Mouse (Mus musculus): ENCODE data around the gene Nmrk1. TPM values are rescaled to one million over a fixed set of nuclear protein-coding genes. Genes with fewer than 3 reads are reported as not detected.
"Not testable (repeated sequence)": the region's sequence is repeated elsewhere in the genome, so short reads cannot be mapped to it uniquely, and the experiment has no call there.

The Nmrk1 gene
- 1 to 10 TPM; 5.8 to 5.9 TPM for total RNA-seq (2021)
- long read RNA-seq, experiment 1, partial matches to known transcripts, result 0 of 6 reads
- long read RNA-seq, experiment 1, other reads (novel, unspliced or antisense), result 0 of 6 reads
- long read RNA-seq, experiment 2, partial matches to known transcripts, result 0 of 6 reads
- long read RNA-seq, experiment 2, other reads (novel, unspliced or antisense), result 1 of 6 reads

DNA sequence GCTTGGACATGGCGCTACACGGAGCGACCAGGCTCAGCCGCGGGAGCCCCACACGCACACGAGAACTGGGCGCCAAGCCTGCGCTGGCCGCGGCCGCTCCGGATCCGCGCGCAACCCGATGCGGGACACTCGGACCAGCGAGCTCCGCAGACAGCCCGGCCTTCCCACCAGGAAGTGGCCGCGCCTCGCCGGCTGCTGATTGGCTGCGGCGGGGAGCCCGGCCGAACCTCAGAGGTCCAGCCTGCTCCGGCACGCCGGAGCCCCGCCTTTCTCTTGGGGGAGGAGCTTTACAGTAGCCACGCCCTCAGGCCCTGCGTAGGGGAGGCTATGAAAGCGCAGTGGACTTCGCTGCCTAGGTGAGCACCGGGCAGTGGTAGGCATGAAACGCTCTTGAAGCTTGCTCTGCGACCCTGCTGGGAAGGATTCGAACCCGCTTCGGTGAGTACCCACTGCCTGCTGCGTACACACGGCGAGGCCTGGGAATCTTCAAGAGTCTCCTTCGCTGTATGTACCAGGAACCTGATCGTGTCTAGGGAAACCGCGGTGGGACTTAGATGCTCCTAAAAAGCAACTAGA lies at the start of gene Nmrk1, which contains the start of gene Ostf1:
Gene Nmrk1 (plus strand): TSS at position 307 of the 576 bp plus-strand sequence.
Gene Ostf1 (minus strand): TSS at position 180 of the 576 bp plus-strand sequence.
- peak; percentile 93 to 94 for DNase-seq (ENCODE audit: low spot score in 2 of 2)

DNA sequence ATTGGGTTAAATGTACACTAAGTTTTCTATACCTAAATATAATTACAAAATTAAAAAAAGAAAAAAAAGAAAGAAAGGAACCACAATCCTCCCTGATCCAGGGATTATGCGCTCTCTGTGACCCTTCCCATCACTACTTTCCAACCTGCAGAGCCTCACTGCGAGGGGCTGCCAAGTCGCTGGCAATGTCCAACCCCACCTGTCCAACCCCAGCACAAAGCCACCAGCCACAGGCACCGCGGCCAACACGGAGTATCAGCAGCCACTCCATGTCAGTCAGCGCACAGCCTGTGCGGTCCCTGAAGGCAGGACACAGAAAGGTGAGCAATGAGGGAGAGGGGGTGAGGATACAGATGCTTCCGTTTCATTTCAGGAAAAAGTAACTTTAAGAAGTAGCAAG lies 49.5 kb upstream of the Nmrk1 start:
- DNase-seq (ENCODE audit: low spot score in 2 of 2), result no peak

DNA sequence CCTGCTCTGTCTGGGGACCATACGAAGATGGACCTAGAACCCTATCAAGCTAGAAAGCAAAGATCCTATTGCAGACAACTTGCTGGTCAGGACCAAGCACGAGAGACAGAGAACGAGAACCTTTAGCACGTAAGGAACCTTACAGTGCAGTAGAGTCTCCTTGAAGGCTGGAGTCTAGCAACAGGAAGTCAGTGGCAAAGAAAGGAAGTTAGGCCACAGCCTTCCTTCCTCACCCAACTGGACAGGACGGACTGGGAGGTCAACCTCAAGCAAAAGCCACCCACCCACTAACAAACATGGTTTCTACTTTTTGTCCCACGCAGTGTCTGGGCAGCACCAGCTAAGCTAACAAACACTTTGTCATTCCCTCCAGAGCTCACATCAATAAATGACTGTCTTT lies 48.9 kb upstream of the Nmrk1 start:
- no peak for DNase-seq (ENCODE audit: low spot score in 2 of 2)

DNA sequence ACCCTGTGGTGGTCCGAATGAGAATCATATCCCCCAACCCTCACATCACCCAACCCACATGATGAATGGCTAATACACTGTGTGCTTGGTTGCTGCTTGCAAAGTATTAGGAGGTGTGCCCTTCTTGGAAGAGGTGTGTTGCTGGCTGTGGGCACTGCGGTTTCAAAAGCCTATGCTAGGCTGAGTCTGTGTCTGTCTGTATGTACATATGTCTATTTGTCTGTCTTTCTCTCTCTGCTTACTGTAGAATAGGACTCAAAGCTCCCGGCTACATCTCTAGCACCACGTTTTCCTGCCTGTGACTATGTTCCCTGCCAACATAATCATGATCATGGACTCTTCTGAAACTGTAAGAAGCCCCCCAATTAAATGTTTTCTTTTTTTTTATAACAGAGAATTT lies 48.0 kb upstream of the Nmrk1 start:
- no peak for DNase-seq (ENCODE audit: low spot score in 2 of 2)

DNA sequence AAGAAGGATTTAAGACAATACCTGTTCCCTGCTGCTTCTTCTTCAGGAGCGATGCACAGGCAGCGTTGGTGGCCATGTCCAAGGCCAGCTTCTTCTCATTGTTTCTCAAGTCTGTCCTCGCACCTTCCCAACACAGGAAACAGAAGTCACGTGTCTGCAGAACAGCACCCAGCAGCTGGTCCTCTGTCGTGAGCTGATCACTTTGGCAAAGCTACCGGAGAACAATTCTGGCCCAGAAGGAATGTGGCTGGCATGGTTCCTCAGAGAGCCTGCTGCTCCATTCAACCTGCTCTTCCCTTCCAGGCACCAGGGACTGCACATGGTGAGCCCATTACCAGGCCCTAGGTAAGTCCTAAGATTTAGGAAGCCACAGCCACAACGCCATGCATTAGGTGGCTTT lies 47.1 kb upstream of the Nmrk1 start:
- DNase-seq (ENCODE audit: low spot score in 2 of 2), result no peak

DNA sequence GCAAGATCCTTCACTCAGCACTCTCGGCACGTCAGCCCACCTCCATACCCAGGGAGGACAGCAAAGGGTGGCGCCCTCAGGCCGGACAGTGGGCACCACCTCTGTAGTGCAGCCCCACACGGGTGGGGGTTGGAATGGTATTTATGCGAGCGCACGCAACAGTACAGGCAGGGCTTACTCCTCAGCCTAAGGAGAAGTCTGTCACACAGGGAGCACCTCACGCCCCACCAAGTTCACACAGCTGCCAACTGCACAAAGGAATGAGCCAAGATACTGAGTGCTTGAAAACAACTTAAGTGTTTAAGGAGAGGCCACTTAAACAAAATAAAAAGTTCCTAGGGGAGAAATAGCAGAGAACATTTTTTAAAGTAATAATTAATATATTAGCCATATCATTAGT lies 44.6 kb upstream of the Nmrk1 start:
- DNase-seq (ENCODE audit: low spot score in 2 of 2), result no peak

DNA sequence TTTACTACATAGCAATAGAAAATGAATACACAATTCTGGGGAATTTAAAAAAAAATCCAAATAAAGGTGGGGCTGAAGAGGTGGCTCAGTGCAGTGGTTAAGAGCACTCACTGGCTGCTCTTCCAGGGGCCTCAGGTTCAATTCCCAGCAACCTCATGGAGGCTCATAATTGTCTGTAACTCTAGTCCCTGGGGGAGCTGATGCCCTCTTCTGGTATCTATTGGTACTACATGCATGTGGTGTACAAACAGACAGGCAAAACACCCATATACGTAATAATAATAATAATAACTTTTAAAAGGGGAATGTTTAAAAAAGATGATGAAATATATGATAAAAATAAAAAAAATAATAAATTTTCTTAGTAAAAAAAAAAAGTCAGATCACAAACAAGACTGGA lies 43.5 kb upstream of the Nmrk1 start:
- DNase-seq (ENCODE audit: low spot score in 2 of 2), result no peak

DNA sequence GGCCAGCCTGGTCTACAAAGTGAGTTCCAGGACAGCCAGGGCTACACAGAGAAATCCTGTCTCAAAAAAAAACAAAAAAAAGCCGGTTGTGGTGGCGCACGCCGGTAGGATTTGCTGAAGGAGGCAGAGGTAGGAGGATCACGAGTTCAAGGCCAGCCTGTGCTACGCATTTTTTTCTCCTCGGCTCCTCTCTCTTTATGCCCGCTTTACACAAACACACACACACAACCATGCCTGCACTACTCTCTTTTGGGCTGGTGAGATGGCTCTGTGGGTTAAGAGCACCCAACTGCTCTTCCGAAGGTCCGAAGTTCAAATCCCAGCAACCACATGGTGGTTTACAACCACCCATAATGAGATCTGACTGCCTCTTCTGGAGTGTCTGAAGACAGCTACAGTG lies 42.9 kb upstream of the Nmrk1 start:
- DNase-seq (ENCODE audit: low spot score in 2 of 2), result not testable (repeated sequence)

DNA sequence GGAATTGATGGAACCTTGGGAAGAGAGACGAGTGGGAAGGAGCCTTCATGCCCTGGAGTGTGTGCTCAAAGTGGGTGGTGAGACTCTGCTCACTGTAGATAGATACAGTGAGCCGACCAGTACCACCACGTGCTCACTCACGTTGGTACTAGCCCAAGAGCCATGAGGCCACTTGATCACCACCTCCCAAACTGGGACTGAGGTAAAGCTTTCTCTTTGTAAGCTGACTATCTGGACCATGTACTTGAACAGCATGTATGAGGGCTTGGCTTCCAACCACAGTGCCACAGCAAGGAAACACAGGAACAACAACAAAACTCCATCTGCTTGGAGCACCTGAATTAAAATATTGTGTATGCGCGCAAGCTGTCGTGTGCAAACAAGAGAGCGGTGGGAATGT lies 42.5 kb upstream of the Nmrk1 start:
- no peak for DNase-seq (ENCODE audit: low spot score in 2 of 2)

DNA sequence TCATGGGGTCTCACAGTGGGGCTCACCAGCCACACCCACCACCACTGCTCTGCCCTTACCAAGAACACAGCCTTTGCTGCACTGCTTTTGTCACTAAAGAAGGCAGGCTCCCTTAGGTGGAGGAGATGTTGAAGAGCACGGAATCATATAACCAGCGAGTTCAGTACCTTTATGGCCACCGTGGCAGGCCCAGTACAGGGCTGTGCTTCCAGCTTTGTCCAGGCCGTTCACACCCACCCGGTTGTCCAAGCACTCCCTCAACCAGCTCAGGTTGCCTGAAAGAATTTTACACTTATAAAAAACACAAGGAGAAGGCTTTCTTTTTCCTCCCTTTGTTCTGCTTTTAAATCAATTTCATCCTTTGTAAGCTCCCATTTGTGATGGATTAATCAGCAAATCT lies 41.5 kb upstream of the Nmrk1 start:
- no peak for DNase-seq (ENCODE audit: low spot score in 2 of 2)

DNA sequence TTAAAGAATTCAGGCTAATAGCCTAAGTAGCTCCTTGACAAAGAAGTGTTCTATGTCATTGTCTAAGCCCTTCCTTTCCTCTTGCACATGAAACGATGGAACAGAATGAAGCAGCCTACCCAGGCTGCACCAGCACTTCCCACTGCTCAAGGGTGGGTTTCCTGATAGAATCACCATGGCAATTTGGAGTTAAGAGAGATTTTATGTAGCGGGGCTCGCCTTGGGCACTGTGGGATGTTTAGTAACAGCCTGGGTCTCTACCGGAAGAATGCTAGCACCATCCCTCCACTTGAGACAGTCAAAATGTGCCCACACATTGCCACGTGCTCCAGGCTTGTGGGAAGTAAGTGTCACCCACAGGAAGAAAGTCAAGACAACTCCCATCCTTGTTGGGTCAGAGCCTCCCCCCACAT lies 40.8 kb upstream of the Nmrk1 start:
- no peak for DNase-seq (ENCODE audit: low spot score in 2 of 2)

DNA sequence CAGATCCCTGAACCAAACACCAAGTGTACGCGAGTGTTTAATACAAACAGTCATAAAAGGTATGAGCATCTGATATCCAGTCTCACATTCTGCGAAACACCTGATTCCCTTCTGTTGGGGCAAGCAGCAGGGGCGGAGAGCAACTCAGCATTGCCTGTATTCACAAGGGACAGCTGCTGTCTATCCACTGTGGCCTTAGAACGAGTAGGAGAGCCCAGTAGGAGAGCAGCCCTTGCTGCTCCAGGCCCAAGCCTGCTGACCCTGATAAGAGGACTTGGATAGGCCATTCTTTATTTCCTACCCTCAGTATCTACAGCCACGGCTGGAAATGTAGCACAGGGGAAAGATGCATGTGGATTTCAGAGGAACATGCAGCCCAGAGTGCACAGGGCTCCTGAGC lies 38.8 kb upstream of the Nmrk1 start:
- DNase-seq (ENCODE audit: low spot score in 2 of 2), result no peak

DNA sequence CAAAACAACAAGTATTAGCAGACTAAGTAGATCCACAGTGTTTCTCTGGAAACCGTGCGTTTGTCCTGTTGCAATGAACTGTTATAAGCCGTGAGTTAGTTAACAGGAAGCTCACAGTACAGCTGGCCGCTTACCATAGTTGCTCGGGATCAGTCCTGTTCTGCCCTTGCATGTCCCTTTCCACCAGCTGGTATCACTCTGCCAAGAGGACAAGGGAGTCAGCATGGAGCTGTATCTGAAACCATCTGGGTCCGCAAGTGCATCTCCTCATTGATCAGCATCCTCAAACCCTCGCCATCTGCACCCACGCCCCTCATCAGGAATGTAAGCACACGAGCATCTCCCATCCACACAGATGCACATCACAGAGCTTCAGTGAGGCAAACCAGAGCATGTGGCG lies 38.0 kb upstream of the Nmrk1 start:
- no peak for DNase-seq (ENCODE audit: low spot score in 2 of 2)

DNA sequence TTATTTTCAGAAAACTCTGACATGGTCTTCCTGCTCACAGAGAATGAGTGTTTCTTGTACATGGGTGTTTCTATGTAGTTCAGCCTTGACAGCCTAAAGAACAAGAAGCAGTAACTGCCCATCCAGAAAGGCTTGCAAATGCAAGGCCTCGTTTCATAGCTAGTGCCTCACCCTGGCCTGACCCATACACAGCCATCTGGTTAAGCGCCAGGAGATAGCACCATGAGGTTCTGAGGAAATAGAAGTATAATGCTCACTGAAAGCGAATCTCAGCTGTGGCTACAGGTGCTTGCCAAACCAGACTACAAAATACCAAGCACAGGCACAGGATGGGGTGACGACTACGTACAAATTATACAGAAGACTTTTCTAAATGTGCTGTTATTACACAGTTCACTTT lies 34.9 kb upstream of the Nmrk1 start:
- DNase-seq (ENCODE audit: low spot score in 2 of 2), result no peak

DNA sequence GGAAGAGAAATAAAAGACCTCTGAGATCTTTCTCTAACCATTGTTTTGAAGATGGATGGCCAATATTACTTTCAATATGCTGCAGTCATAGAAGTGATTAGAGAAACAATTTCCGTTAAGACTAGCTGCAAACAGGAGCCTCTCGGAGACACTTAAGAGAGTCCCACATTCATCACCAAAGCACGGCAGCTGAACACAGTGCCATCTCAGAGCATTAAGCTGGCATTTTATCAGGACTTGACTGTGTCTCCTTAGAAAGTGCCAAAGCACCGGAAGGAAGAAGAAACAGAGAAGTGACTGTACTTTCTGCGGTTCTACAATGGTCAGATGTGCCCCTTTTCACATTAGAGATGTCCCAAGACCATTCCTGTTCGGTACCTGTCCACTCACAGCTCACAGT lies 34.0 kb upstream of the Nmrk1 start:
- DNase-seq (ENCODE audit: low spot score in 2 of 2), result no peak

DNA sequence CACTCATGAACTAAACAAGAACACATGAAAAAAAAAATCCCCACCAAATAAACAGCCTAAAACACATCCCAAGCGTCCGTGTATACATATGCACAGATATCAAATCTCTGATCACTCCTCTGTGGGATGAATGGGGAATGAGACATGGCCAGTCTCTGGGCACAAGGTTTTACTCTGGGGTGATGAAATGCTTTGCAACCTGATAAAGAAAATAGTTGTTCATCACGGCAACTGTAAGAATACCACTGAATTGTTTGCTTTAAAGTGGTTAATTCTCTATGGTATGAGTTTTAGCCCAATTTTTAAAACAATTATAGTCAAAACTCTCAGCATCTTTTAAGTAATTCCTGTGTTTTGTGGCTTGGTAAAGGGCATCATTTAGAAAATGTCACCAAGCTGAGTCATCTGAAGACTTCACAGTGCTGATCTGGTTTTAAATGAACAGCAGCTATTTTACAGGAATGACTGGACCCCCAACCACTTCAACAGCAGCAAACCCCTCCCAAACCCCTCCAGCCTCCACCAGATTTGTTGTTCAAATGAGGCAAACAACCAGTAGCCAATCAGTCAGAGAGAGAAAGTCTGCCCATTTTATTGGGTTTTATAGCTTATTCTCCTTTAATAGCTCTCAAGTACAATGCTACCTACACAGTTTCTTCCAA lies 33.4 kb upstream of the Nmrk1 start:
- DNase-seq (ENCODE audit: low spot score in 2 of 2), result no peak

DNA sequence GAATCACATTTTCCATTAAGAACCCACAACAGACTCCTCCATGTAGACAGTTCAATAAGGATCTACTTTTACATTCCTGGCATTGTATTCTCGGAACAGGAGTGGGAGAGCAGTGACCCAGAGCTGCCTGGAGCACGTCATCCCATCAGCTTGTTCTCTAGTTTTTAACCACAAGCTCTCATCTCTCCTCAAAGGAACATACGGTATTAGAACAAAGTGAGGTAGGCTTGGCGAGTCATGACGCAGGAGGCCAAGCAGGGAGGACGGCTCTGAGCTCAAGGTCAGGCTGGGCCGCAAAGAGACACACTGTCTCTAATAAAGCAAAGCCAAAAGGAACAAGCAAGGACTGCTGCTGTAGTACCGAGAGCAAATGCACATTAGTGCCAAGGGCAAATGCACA lies 32.7 kb upstream of the Nmrk1 start:
- no peak for DNase-seq (ENCODE audit: low spot score in 2 of 2)

DNA sequence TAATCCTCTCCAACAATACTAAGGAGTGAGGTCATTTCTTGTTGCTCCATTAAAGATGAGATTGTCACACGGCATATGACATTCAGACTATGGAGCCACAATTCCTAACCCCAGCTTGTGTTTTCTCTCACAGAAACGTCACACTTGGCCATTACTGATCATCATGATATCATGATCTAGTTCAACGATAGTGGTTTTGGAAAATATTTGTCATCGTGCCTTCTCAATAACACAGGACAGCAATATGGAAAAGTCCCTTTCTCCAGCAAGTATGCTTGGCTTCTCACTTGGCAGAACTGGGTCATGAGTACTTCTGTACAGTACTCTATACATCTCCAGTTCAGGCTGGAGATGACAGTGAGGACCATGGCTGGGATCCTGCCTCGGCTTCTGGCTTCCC lies 32.1 kb upstream of the Nmrk1 start:
- no peak for DNase-seq (ENCODE audit: low spot score in 2 of 2)

DNA sequence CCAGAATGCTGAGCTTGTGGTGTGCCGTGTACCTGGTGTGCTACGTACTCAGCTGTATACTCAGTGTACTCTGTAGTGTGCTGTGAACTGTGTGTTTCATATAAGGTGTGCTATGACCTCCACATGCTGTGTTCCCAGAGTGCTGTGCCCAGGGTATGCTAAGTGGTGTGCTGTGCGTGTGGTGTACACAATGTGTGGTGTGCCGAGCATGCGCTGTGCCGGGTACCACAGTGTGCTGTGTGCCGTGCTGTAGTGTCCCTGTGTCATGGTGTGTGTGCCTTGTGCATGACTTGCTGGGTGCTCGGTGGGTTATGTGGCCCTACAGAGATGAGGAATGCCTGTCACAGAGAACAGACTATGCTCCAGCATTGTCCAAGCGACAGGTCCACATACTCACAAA lies 31.1 kb upstream of the Nmrk1 start:
- DNase-seq (ENCODE audit: low spot score in 2 of 2), result no peak

DNA sequence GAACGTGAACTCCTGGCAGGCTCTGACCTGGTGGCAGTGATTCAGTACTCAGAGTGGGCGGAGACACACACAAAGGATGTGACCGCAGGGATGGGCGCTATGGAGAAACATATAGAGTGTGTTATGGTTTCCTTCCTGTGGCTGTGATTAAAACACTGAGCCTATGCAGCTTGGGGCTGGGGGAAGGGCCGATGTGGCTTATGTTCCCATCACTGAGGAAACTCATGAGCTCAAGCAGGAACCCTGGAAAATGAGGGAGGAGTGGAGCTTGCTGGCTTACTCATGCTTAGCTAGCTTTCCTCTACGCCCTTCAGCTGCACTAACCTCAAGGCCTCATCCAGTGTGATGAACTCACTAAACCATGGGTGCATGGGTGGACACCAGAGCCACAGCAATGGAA lies 28.7 kb upstream of the Nmrk1 start:
- DNase-seq (ENCODE audit: low spot score in 2 of 2), result no peak

DNA sequence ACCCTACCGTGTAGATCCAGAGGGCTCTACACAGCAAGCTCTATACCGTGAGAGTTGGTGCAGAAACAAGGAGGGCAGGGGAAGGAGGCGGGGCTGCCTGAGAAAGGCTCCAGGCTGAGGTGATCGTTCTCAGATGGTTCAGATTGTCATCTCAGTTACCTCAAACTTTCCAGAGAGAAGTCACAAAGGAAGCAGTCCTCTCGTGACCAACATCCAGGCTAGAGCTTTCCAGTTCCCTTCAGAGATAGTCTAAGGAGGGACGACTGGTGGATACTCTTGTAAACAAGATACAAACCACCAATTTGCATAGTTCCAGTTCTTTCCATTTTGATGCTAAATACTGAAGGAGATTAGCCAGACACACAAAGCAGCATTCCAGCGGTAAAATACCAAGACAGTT lies 23.8 kb upstream of the Nmrk1 start:
- no peak for DNase-seq (ENCODE audit: low spot score in 2 of 2)

DNA sequence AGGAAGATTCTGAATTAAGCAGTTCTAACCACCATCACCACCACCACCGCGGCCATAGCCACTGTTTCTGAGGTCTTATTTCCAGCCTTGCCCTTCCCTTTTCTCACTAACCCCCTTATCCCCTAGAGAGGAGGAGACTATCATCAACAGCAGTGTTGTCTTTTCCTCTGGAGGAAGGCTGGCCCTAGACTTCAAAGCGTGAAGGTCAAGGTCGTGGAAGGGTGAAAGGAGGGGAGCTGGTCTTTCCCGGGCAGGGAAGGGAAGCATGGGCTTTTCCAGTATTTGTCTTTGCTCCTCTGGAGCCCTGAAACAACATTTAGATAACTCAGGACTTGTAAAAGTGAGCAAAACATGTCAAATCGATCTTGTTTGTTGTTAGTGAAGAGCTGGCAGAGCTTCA lies 22.8 kb upstream of the Nmrk1 start:
- no peak for DNase-seq (ENCODE audit: low spot score in 2 of 2)

DNA sequence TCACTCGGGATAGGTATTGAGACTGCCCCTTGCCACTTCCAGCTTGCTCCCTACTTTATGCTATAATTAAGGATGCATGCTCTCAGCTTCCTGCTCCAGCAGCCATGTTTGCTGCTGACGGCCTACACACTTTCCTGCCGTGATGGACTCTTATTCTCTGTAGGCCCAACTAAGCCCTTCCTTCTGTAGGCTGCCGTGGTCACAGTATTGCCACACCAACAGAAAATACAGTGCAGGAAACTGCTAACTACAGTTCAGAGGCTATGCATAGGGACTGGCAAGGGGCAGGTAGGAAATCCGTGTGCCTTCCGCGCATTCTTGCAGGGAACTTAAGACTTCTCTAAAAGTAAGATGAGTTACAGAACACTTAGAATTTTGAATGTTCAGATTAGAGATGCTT lies 17.4 kb upstream of the Nmrk1 start:
- no peak for DNase-seq (ENCODE audit: low spot score in 2 of 2)
